ENCODE assay signal across 15 mouse cellular contexts in genomic region chr14:114694930-114695329, GRCm38 (mm10).
"Had no signal": no experiment of that assay in that cellular context is flagged by ENCODE, and none has a peak within 500 bp of the region (broad histone marks: within the 10 kb centered on the region; RNA-seq: fewer than 3 reads in every experiment).

No protein-coding gene starts in this region.

- H3K27ac ChIP-seq: neural tube, embryonic 15.5 days; stomach, embryonic 15.5 days; stomach, postnatal 0 days had no signal

- DNase-seq: retina, postnatal 1 day; right cerebral cortex, adult 18-20 months; right cerebral cortex, postnatal 14 days; right cerebral cortex, postnatal 25 days; right cerebral cortex, postnatal 4 days; spleen, adult 18-20 months; thymus, adult 18-20 months; thymus, adult 2 months; thymus, postnatal 14 days; thymus, postnatal 25 days; thymus, postnatal 36 days; thymus, postnatal 4 days had no signal

- H3K36me3 ChIP-seq: neural tube, embryonic 15.5 days; stomach, embryonic 15.5 days had no signal

- H3K9me3 ChIP-seq: neural tube, embryonic 15.5 days; stomach, embryonic 15.5 days had no signal

- H3K4me3 ChIP-seq: neural tube, embryonic 15.5 days; stomach, embryonic 15.5 days had no signal

- H3K4me1 ChIP-seq: neural tube, embryonic 15.5 days; stomach, embryonic 15.5 days had no signal

- H3K9ac ChIP-seq: neural tube, embryonic 15.5 days; stomach, embryonic 15.5 days had no signal

- H3K4me2 ChIP-seq: neural tube, embryonic 15.5 days; stomach, embryonic 15.5 days had no signal

- H3K27me3 ChIP-seq: neural tube, embryonic 15.5 days; stomach, embryonic 15.5 days had no signal
